Mouse (Mus musculus) intestine, embryonic 16.5 days (tissue): Measurements from ENCODE around the gene Npas1. TPM values are rescaled to one million over a fixed set of nuclear protein-coding genes. Genes with fewer than 3 reads are reported as not detected.

ENCODE experiments used
- ATAC-seq: fragments of 200-750 bp; cut with Nextera tagmentation; 2 replicates; pipeline ENCODE4 v1.8.0; 2017; ENCODE audit warnings: moderate TSS enrichment, moderate library complexity
- H3K27ac ChIP-seq: fragments of 300-500 bp; sonication (generic); 2 replicates; pipeline ENCODE4 v1.5.1; 2014; ENCODE audit warnings: mild to moderate bottlenecking, low read length
- H3K27me3 ChIP-seq: fragments of 300-500 bp; sonication (generic); replicated peaks from 2 replicates; pipeline ENCODE4 v1.6.1; 2014; ENCODE audit warnings: low read length, control low read depth, mixed read lengths; ENCODE audit not compliant: control insufficient read depth, insufficient read depth
- H3K36me3 ChIP-seq: fragments of 300-500 bp; sonication (generic); 2 replicates; pipeline ENCODE4 v1.6.1; 2014; ENCODE audit warnings: low read length, control low read depth; ENCODE audit not compliant: control insufficient read depth, insufficient read depth
- H3K4me1 ChIP-seq: fragments of 300-500 bp; sonication (generic); 2 replicates; pipeline ENCODE4 v1.6.1; 2014; ENCODE audit warnings: low read length, control low read depth, mixed read lengths; ENCODE audit not compliant: control insufficient read depth, insufficient read depth
- H3K4me2 ChIP-seq: fragments of 300-500 bp; sonication (generic); 2 replicates; pipeline ENCODE4 v1.6.1; 2014; ENCODE audit warnings: low read depth, low read length, control low read depth
- H3K4me3 ChIP-seq: fragments of 300-500 bp; sonication (generic); 2 replicates; pipeline ENCODE4 v1.5.1; 2014; ENCODE audit warnings: mild to moderate bottlenecking, low read length
- H3K9ac ChIP-seq: fragments of 300-500 bp; sonication (generic); 2 replicates; pipeline ENCODE4 v1.6.1; 2014; ENCODE audit warnings: low read depth, low read length
- H3K9me3 ChIP-seq: fragments of 300-500 bp; sonication (generic); 2 replicates; pipeline ENCODE4 v1.6.1; 2016; ENCODE audit warnings: low read length, control low read depth; ENCODE audit not compliant: control insufficient read depth
- WGBS: fragments of 180-500 bp; shearing (Covaris S2); extraction: QIAGEN DNeasy Blood & Tissue Kit; methylation state at CpG from one replicate; pipeline ENCODE4 v1.1.7; 2014; 5-methylcytosine and 5-hydroxymethylcytosine counted together
- polyA plus RNA-seq: library from polyadenylated mRNA; unstranded; fragments of >200 nt; fragmentation: Nextera tagmentation; extraction: Ambion mirVana; gene quantifications from 2 replicates; pipeline ENCODE4 v1.2.1, GENCODE M21; 2015

Gene Npas1
- 0.13 and 0.27 TPM in 2 replicates for polyA plus RNA-seq

GRCm38 (mm10) chr7:16477628-16478027 lies at the start of gene Npas1:
Npas1 (minus strand) TSS chr7:16477728.
- Histone ChIP-seq H3K9ac (no peak within 1 kb of the TSS), H3K27me3 (peaks cover 50% of the 10 kb centered on the region), H3K4me3 (peak within 1 kb of the TSS; percentile 45), H3K27ac (no peak within 1 kb of the TSS), H3K36me3 (no peaks in the 10 kb centered on the region), H3K4me2 (peak within 1 kb of the TSS; percentile 71), H3K4me1 (0 out of 2 replicates have a peak, but pooled peaks cover 8% of the 10 kb centered on the region), H3K9me3 (no peaks in the 10 kb centered on the region; the same call in 1 of the 2 replicates)
- WGBS: 87% methylated on average over 8 of the region's 8 CpGs
- no peak for ATAC-seq

- ATAC-seq: no peak
- H3K9me3 ChIP-seq: no peaks in the 10 kb centered on the region
- H3K4me1 ChIP-seq: no peaks in the 10 kb centered on the region
- no peak overlapping the region for H3K27ac ChIP-seq
- H3K36me3 ChIP-seq: no peaks in the 10 kb centered on the region
- 84% methylated on average over 2 of the region's 2 CpGs for WGBS
- H3K4me3 ChIP-seq: no peak overlapping the region
- H3K9ac ChIP-seq: no peak overlapping the region
- no peaks in the 10 kb centered on the region for H3K27me3 ChIP-seq
- no peak overlapping the region for H3K4me2 ChIP-seq
Measured at GRCm38 (mm10) chr7:16525995-16526394, 48.5 kb upstream of the Npas1 start.

- no peaks in the 10 kb centered on the region for H3K27me3 ChIP-seq
- 86% methylated on average over 3 of the region's 3 CpGs for WGBS
- H3K4me1 ChIP-seq: no peaks in the 10 kb centered on the region
- H3K27ac ChIP-seq: no peak overlapping the region
- H3K36me3 ChIP-seq: no peaks in the 10 kb centered on the region
- ATAC-seq: no peak
- no peak overlapping the region for H3K9ac ChIP-seq
- H3K4me2 ChIP-seq: no peak overlapping the region
- no peaks in the 10 kb centered on the region for H3K9me3 ChIP-seq
- H3K4me3 ChIP-seq: no peak overlapping the region
Measured at GRCm38 (mm10) chr7:16525448-16525847, 47.9 kb upstream of the Npas1 start.

GRCm38 (mm10) chr7:16524308-16524707 lies 46.8 kb upstream of the Npas1 start:
- H3K9me3 ChIP-seq: no peaks in the 10 kb centered on the region
- ATAC-seq: no peak
- H3K27me3 ChIP-seq: no peaks in the 10 kb centered on the region
- no peaks in the 10 kb centered on the region for H3K36me3 ChIP-seq
- 85% methylated on average over 2 of the region's 2 CpGs for WGBS
- no peak overlapping the region for H3K4me2 ChIP-seq
- H3K9ac ChIP-seq: no peak overlapping the region
- no peak overlapping the region for H3K27ac ChIP-seq
- H3K4me3 ChIP-seq: no peak overlapping the region
- no peaks in the 10 kb centered on the region for H3K4me1 ChIP-seq

- Histone ChIP-seq H3K9ac (no peak overlapping the region), H3K4me3 (no peak overlapping the region), H3K27ac (no peak overlapping the region), H3K27me3 (no peaks in the 10 kb centered on the region), H3K4me2 (no peak overlapping the region), H3K4me1 (no peaks in the 10 kb centered on the region), H3K9me3 (no peaks in the 10 kb centered on the region), H3K36me3 (no peaks in the 10 kb centered on the region)
- WGBS: 87% methylated on average over 2 of the region's 2 CpGs
- ATAC-seq: no peak
Measured at GRCm38 (mm10) chr7:16519310-16519709, 41.8 kb upstream of the Npas1 start.

GRCm38 (mm10) chr7:16517198-16517597 lies 39.7 kb upstream of the Npas1 start:
- H3K9ac ChIP-seq: no peak overlapping the region
- no peak overlapping the region for H3K27ac ChIP-seq
- ATAC-seq: no peak
- H3K4me3 ChIP-seq: no peak overlapping the region
- WGBS: 97% methylated on average over 5 of the region's 5 CpGs
- H3K36me3 ChIP-seq: no peaks in the 10 kb centered on the region
- H3K9me3 ChIP-seq: no peaks in the 10 kb centered on the region
- H3K27me3 ChIP-seq: no peaks in the 10 kb centered on the region
- no peak overlapping the region for H3K4me2 ChIP-seq
- H3K4me1 ChIP-seq: no peaks in the 10 kb centered on the region

- H3K36me3 ChIP-seq: peaks cover 2% of the 10 kb centered on the region; the same call in 1 of the 2 replicates
Measured at GRCm38 (mm10) chr7:16507284-16507683, 29.8 kb upstream of the Npas1 start.

GRCm38 (mm10) chr7:16505226-16505593 lies 27.7 kb upstream of the Npas1 start:
- WGBS: 84% methylated on average over 3 of the region's 3 CpGs
- ATAC-seq: no peak

More at GRCm38 (mm10) chr7:16507284-16507683, 29.8 kb upstream of the Npas1 start:
- H3K27me3 ChIP-seq: no peaks in the 10 kb centered on the region
- no peak overlapping the region for H3K27ac ChIP-seq
- H3K9me3 ChIP-seq: no peaks in the 10 kb centered on the region
- no peak overlapping the region for H3K4me3 ChIP-seq
- no peak overlapping the region for H3K9ac ChIP-seq
- no peaks in the 10 kb centered on the region for H3K4me1 ChIP-seq
- 16% methylated on average over 3 of the region's 3 CpGs for WGBS
- H3K4me2 ChIP-seq: no peak overlapping the region
- no peak for ATAC-seq

GRCm38 (mm10) chr7:16504573-16505225 lies 27.2 kb upstream of the Npas1 start:
- WGBS: 63% methylated on average over 2 of the region's 2 CpGs
- peaks cover 2% of the 10 kb centered on the region; the same call in 1 of the 2 replicates for H3K36me3 ChIP-seq
- H3K4me1 ChIP-seq: no peaks in the 10 kb centered on the region
- H3K27ac ChIP-seq: no peak overlapping the region
- no peak overlapping the region for H3K4me3 ChIP-seq
- H3K27me3 ChIP-seq: no peaks in the 10 kb centered on the region
- no peak overlapping the region for H3K9ac ChIP-seq
- no peak overlapping the region for H3K4me2 ChIP-seq
- no peak for ATAC-seq
- H3K9me3 ChIP-seq: no peaks in the 10 kb centered on the region

More at GRCm38 (mm10) chr7:16505226-16505593, 27.7 kb upstream of the Npas1 start:
- no peak overlapping the region for H3K27ac ChIP-seq
- H3K9me3 ChIP-seq: no peaks in the 10 kb centered on the region
- no peaks in the 10 kb centered on the region for H3K4me1 ChIP-seq
- H3K4me2 ChIP-seq: no peak overlapping the region
- no peaks in the 10 kb centered on the region for H3K27me3 ChIP-seq
- H3K9ac ChIP-seq: no peak overlapping the region
- H3K36me3 ChIP-seq: peaks cover 2% of the 10 kb centered on the region; the same call in 1 of the 2 replicates
- H3K4me3 ChIP-seq: no peak overlapping the region

GRCm38 (mm10) chr7:16501571-16501970 lies 24.0 kb upstream of the Npas1 start:
- no peak for ATAC-seq
- peaks cover under 1% of the 10 kb centered on the region; the same call in 1 of the 2 replicates for H3K36me3 ChIP-seq
- H3K27ac ChIP-seq: no peak overlapping the region
- WGBS: 94% methylated on average over 4 of the region's 4 CpGs
- no peak overlapping the region for H3K9ac ChIP-seq
- no peaks in the 10 kb centered on the region for H3K27me3 ChIP-seq
- H3K4me3 ChIP-seq: no peak overlapping the region
- no peaks in the 10 kb centered on the region for H3K9me3 ChIP-seq
- H3K4me2 ChIP-seq: no peak overlapping the region
- no peaks in the 10 kb centered on the region for H3K4me1 ChIP-seq
